Mouse (Mus musculus) thymus, postnatal 25 days (tissue): ENCODE data around the gene Efr3b.
A peak's percentile ranks its signal among the peaks of the same experiment; 100 is the strongest.

Source experiments
- DNase-seq: peaks from one replicate; pipeline ENCODE4 v3.0.0; 2022

Efr3b gene

GRCm38 (mm10) chr12:4036157-4036556 is 2.6 kb downstream of the Efr3b start:
- DNase-seq = no peak

GRCm38 (mm10) chr12:4029064-4029463 is 9.7 kb downstream of the Efr3b start:
- DNase-seq = no peak

- no peak for DNase-seq
These were observed 10.2 kb downstream of the Efr3b start for GRCm38 (mm10) chr12:4028516-4028915.

- no peak for DNase-seq
These were observed 14.4 kb downstream of the Efr3b start for GRCm38 (mm10) chr12:4024356-4024755.

GRCm38 (mm10) chr12:4023501-4023900 is 15.2 kb downstream of the Efr3b start:
- DNase-seq = no peak

GRCm38 (mm10) chr12:4022845-4023244 is 15.9 kb downstream of the Efr3b start:
- no peak for DNase-seq

GRCm38 (mm10) chr12:4020505-4020904 is 18.2 kb downstream of the Efr3b start:
- DNase-seq = no peak

- DNase-seq = no peak
These were observed 22.4 kb downstream of the Efr3b start for GRCm38 (mm10) chr12:4016321-4016720.

GRCm38 (mm10) chr12:4015741-4016140 is 23.0 kb downstream of the Efr3b start:
- DNase-seq = no peak

- DNase-seq = no peak
These were observed 23.5 kb downstream of the Efr3b start for GRCm38 (mm10) chr12:4015255-4015654.

- no peak for DNase-seq
These were observed 27.0 kb downstream of the Efr3b start for GRCm38 (mm10) chr12:4011715-4012114.

- DNase-seq = no peak
These were observed 27.4 kb downstream of the Efr3b start for GRCm38 (mm10) chr12:4011301-4011700.

- DNase-seq = no peak
These were observed 30.0 kb downstream of the Efr3b start for GRCm38 (mm10) chr12:4008731-4009130.

GRCm38 (mm10) chr12:4007766-4008165 is 30.9 kb downstream of the Efr3b start:
- DNase-seq = no peak

GRCm38 (mm10) chr12:4007181-4007580 is 31.5 kb downstream of the Efr3b start:
- no peak for DNase-seq

GRCm38 (mm10) chr12:4006079-4006478 is 32.6 kb downstream of the Efr3b start:
- DNase-seq = no peak

GRCm38 (mm10) chr12:4004648-4005047 is 34.1 kb downstream of the Efr3b start:
- DNase-seq = no peak

- DNase-seq = no peak
These were observed 38.3 kb downstream of the Efr3b start for GRCm38 (mm10) chr12:4000406-4000805.

GRCm38 (mm10) chr12:3996749-3997148 is 42.0 kb downstream of the Efr3b start:
- no peak for DNase-seq

GRCm38 (mm10) chr12:3991047-3991446 is 47.7 kb downstream of the Efr3b start:
- no peak for DNase-seq

- no peak for DNase-seq
These were observed 48.8 kb downstream of the Efr3b start for GRCm38 (mm10) chr12:3989943-3990342.

GRCm38 (mm10) chr12:3984446-3984845 is 54.3 kb downstream of the Efr3b start:
- DNase-seq = no peak

- DNase-seq = peak; percentile 74
These were observed 55.0 kb downstream of the Efr3b start for GRCm38 (mm10) chr12:3983736-3984135.

GRCm38 (mm10) chr12:3982257-3982656 is 56.5 kb downstream of the Efr3b start:
- DNase-seq = peak; percentile 13

GRCm38 (mm10) chr12:3981350-3982131 is 57.2 kb downstream of the Efr3b start:
- peak; percentile 80 for DNase-seq
